ENCODE assay signal across 28 mouse cellular contexts in the genomic region with DNA sequence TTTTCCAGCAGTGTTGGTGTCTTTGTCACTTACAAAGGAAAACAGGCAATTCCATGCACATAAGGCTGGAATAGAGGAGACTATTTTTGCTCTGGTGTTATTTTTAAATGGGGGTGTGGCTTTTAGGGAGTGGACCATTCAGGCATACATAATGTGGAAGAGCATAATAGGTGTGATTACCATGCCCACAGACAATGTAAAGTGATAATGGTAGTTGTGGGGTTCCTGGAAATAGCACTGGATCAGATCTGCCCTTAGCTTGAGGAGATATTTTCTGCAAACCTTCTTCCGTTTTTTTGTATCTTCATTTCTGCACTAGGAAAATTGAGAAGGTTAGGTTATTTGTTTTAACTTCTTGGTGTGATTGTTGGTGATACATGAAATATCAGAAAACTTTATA. TPM values are rescaled to one million over a fixed set of nuclear protein-coding genes. Genes with fewer than 3 reads are reported as not detected.
DNase-seq lines count a peak whose midpoint lies in the region; ATAC-seq lines count a peak whose summit lies in the region.
"Had no signal": no experiment of that assay in that cellular context is flagged by ENCODE, and none has a peak within 500 bp of the region (broad histone marks: within the 10 kb centered on the region; RNA-seq: fewer than 3 reads in every experiment).

No protein-coding gene starts in this region.

- no peak overlapping the region for H3K4me2 ChIP-seq in heart, embryonic 13.5 days
- no peak overlapping the region for H3K4me2 ChIP-seq in midbrain, embryonic 11.5 days
- H3K4me2 ChIP-seq in midbrain, embryonic 16.5 days (ENCODE audit: low read length) = no peak overlapping the region
- H3K4me2 ChIP-seq: embryonic facial prominence, embryonic 13.5 days; forebrain, embryonic 12.5 days; forebrain, embryonic 15.5 days; heart, embryonic 15.5 days; hindbrain, embryonic 12.5 days; hindbrain, embryonic 15.5 days had no signal

- ATAC-seq in heart, embryonic 13.5 days (ENCODE audit: extremely low read depth, insufficient number of reproducible peaks, low FRiP score, low TSS enrichment) = no peak
- no peak for ATAC-seq in midbrain, embryonic 11.5 days (ENCODE audit: low FRiP score)
- ATAC-seq in midbrain, embryonic 16.5 days = no peak
- ATAC-seq: forebrain, embryonic 15.5 days; intestine, postnatal 0 days; Patski had no signal

- WGBS in heart, embryonic 13.5 days = 70% methylated on average over 1 of the region's 1 CpGs
- WGBS in midbrain, embryonic 11.5 days = 85% methylated on average over 1 of the region's 1 CpGs
- WGBS in midbrain, embryonic 16.5 days = 86% methylated on average over 1 of the region's 1 CpGs

- no peaks in the 10 kb centered on the region for H3K27me3 ChIP-seq in heart, embryonic 13.5 days (replicated peaks)
- H3K27me3 ChIP-seq in midbrain, embryonic 11.5 days (ENCODE audit: control insufficient read depth, insufficient read depth, low read length) = no peaks in the 10 kb centered on the region
- H3K27me3 ChIP-seq in midbrain, embryonic 16.5 days (ENCODE audit: control insufficient read depth, insufficient read depth, low read depth, low read length) = no peaks in the 10 kb centered on the region
- H3K27me3 ChIP-seq: CH12.LX; embryonic facial prominence, embryonic 13.5 days; forebrain, embryonic 12.5 days; forebrain, embryonic 15.5 days; heart, embryonic 15.5 days; hindbrain, embryonic 12.5 days; hindbrain, embryonic 15.5 days; Patski had no signal

- no peak for DNase-seq in heart, adult 9 months (ENCODE audit: low spot score in 2 of 2)
- DNase-seq in midbrain, embryonic 11.5 days (ENCODE audit: low spot score, missing footprints) = peak; percentile 17
- DNase-seq in brain, adult 2 months (ENCODE audit: low read depth, low spot score) = peak; percentile 45
- DNase-seq in spleen, postnatal 14 days (ENCODE audit: low spot score in 2 of 2) = no peak
- DNase-seq: adrenal gland, postnatal 10 days; adrenal gland, postnatal 36 days; B cell, adult 2 months; cerebellum, adult 11 months; cerebellum, adult 2 months; cerebellum, adult 9-11 months; cerebellum, postnatal 25 days; embryo, embryonic 11 days; gastrocnemius, postnatal 25 days; heart, adult 18-20 months; kidney, adult 2 months had no signal

- H3K36me3 ChIP-seq in heart, embryonic 13.5 days = peaks cover 76% of the 10 kb centered on the region
- peaks cover 7% of the 10 kb centered on the region; the same call in 1 of the 2 replicates for H3K36me3 ChIP-seq in midbrain, embryonic 11.5 days (ENCODE audit: control insufficient read depth, insufficient read depth, low read length)
- H3K36me3 ChIP-seq in midbrain, embryonic 16.5 days (ENCODE audit: control insufficient read depth, insufficient read depth, low read length) = peaks cover 21% of the 10 kb centered on the region

- peak overlapping the region; percentile 15; the same call in 1 of the 2 replicates for H3K9ac ChIP-seq in heart, embryonic 13.5 days
- no peak overlapping the region for H3K9ac ChIP-seq in midbrain, embryonic 11.5 days (ENCODE audit: low read length)
- no peak overlapping the region for H3K9ac ChIP-seq in midbrain, embryonic 16.5 days (ENCODE audit: low read depth, low read length)
- H3K9ac ChIP-seq: embryonic facial prominence, embryonic 13.5 days; forebrain, embryonic 12.5 days; forebrain, embryonic 15.5 days; heart, embryonic 15.5 days; hindbrain, embryonic 12.5 days; hindbrain, embryonic 15.5 days had no signal

- H3K4me1 ChIP-seq in heart, embryonic 13.5 days = peaks cover 33% of the 10 kb centered on the region
- H3K4me1 ChIP-seq in midbrain, embryonic 11.5 days (ENCODE audit: control insufficient read depth, insufficient read depth, low read length) = peaks cover 7% of the 10 kb centered on the region; the same call in 1 of the 2 replicates
- peaks cover 12% of the 10 kb centered on the region for H3K4me1 ChIP-seq in midbrain, embryonic 16.5 days (ENCODE audit: control insufficient read depth, insufficient read depth, low read length)

- H3K4me3 ChIP-seq in heart, embryonic 13.5 days = no peak overlapping the region
- H3K4me3 ChIP-seq in midbrain, embryonic 11.5 days (ENCODE audit: low read depth, low read length) = no peak overlapping the region
- no peak overlapping the region for H3K4me3 ChIP-seq in midbrain, embryonic 16.5 days (ENCODE audit: low read depth, low read length)
- H3K4me3 ChIP-seq: embryonic facial prominence, embryonic 10.5 days; embryonic facial prominence, embryonic 13.5 days; erythroblast, embryonic 14.5 days; forebrain, embryonic 12.5 days; forebrain, embryonic 15.5 days; heart, embryonic 15.5 days; hindbrain, embryonic 12.5 days; hindbrain, embryonic 15.5 days had no signal

- H3K9me3 ChIP-seq in heart, embryonic 13.5 days = no peaks in the 10 kb centered on the region
- H3K9me3 ChIP-seq in midbrain, embryonic 11.5 days (ENCODE audit: control insufficient read depth, low read length) = no peaks in the 10 kb centered on the region
- no peaks in the 10 kb centered on the region for H3K9me3 ChIP-seq in midbrain, embryonic 16.5 days (replicated peaks; ENCODE audit: control insufficient read depth, low read length, poor library complexity, severe bottlenecking)
- H3K9me3 ChIP-seq: embryonic facial prominence, embryonic 10.5 days; embryonic facial prominence, embryonic 13.5 days; forebrain, embryonic 12.5 days; forebrain, embryonic 15.5 days; heart, embryonic 15.5 days; hindbrain, embryonic 12.5 days; hindbrain, embryonic 15.5 days had no signal

- H3K27ac ChIP-seq in heart, embryonic 13.5 days (replicated peaks) = no peak overlapping the region; the same call in 1 of the 2 replicates
- H3K27ac ChIP-seq in midbrain, embryonic 11.5 days (ENCODE audit: low read depth, low read length) = no peak overlapping the region
- no peak overlapping the region for H3K27ac ChIP-seq in midbrain, embryonic 16.5 days (ENCODE audit: low read length)
- H3K27ac ChIP-seq: embryonic facial prominence, embryonic 10.5 days; embryonic facial prominence, embryonic 13.5 days; forebrain, embryonic 12.5 days; forebrain, embryonic 15.5 days; heart, embryonic 15.5 days; hindbrain, embryonic 12.5 days; hindbrain, embryonic 15.5 days had no signal

RNA-seq across cellular contexts. Expression of a gene that starts 5.2 kb away (rescaled TPM):
- polyA plus RNA-seq in heart, embryonic 13.5 days (2015; fragmentation: Nextera tagmentation; extraction: Ambion mirVana) = 9.9 TPM in 2 replicates
- 10.8 and 11.0 TPM in 2 replicates for polyA plus RNA-seq in midbrain, embryonic 11.5 days (2014; fragmentation: Nextera tagmentation; extraction: Ambion mirVana)
- polyA plus RNA-seq in midbrain, embryonic 16.5 days (2015; fragmentation: Nextera tagmentation; extraction: Ambion mirVana) = 9.8 and 12.1 TPM in 2 replicates

RNA-seq across cellular contexts. Expression of a gene that starts 34.0 kb away (rescaled TPM):
- 2.2 and 3.0 TPM in 2 replicates for polyA plus RNA-seq in heart, embryonic 13.5 days (2015; fragmentation: Nextera tagmentation; extraction: Ambion mirVana)
- polyA plus RNA-seq in midbrain, embryonic 11.5 days (2014; fragmentation: Nextera tagmentation; extraction: Ambion mirVana) = 3.7 and 4.2 TPM in 2 replicates
- 31.9 and 33.6 TPM in 2 replicates for polyA plus RNA-seq in midbrain, embryonic 16.5 days (2015; fragmentation: Nextera tagmentation; extraction: Ambion mirVana)

RNA-seq across cellular contexts. Expression of a gene that starts 37.6 kb away (rescaled TPM):
- 0.24 and 0.27 TPM in 2 replicates for polyA plus RNA-seq in heart, embryonic 13.5 days (2015; fragmentation: Nextera tagmentation; extraction: Ambion mirVana)
- 0.21 and 0.27 TPM in 2 replicates for polyA plus RNA-seq in midbrain, embryonic 11.5 days (2014; fragmentation: Nextera tagmentation; extraction: Ambion mirVana)
- polyA plus RNA-seq in midbrain, embryonic 16.5 days (2015; fragmentation: Nextera tagmentation; extraction: Ambion mirVana) = 0.24 and 0.25 TPM in 2 replicates
- polyA plus RNA-seq: erythroblast, embryonic 14.5 days had no signal

RNA-seq across cellular contexts. Expression of a gene that starts 53.9 kb away (rescaled TPM):
- polyA plus RNA-seq in heart, embryonic 13.5 days (2015; fragmentation: Nextera tagmentation; extraction: Ambion mirVana) = 2.1 and 2.3 TPM in 2 replicates
- 1.2 and 1.3 TPM in 2 replicates for polyA plus RNA-seq in midbrain, embryonic 11.5 days (2014; fragmentation: Nextera tagmentation; extraction: Ambion mirVana)
- polyA plus RNA-seq in midbrain, embryonic 16.5 days (2015; fragmentation: Nextera tagmentation; extraction: Ambion mirVana) = 0.30 and 0.48 TPM in 2 replicates
- polyA plus RNA-seq: Patski had no signal

Comparison
In these comparisons a context has a peak if more than half of its experiments do, and no peak if none do; other contexts are left out.
1. DNase-seq: peak in midbrain, embryonic 11.5 days (single experiment) and brain, adult 2 months (single experiment); none in heart, adult 9 months (0 of 2) and spleen, postnatal 14 days (0 of 2).